Mouse (Mus musculus) limb, embryonic 15.5 days (tissue): ENCODE data around the gene Ap5b1. TPM values are rescaled to one million over a fixed set of nuclear protein-coding genes. Genes with fewer than 3 reads are reported as not detected.

Experiments
- ATAC-seq: fragments of 200-750 bp; cut with Nextera tagmentation; 2 replicates; pipeline ENCODE4 v1.8.0; 2017; ENCODE audit warnings: low read depth, moderate TSS enrichment; ENCODE audit not compliant: insufficient number of reproducible peaks, low FRiP score, low TSS enrichment
- H3K27ac ChIP-seq: fragments of 300-500 bp; sonication (generic); 2 replicates; pipeline ENCODE4 v1.5.1; 2015; ENCODE audit warnings: moderate library complexity, mild to moderate bottlenecking, inconsistent platforms
- H3K27me3 ChIP-seq: fragments of 300-500 bp; sonication (generic); 2 replicates; pipeline ENCODE4 v1.6.1; 2015; ENCODE audit warnings: inconsistent platforms
- H3K36me3 ChIP-seq: fragments of 300-500 bp; sonication (generic); 2 replicates; pipeline ENCODE4 v1.6.1; 2015; ENCODE audit warnings: inconsistent platforms
- H3K4me1 ChIP-seq: fragments of 300-500 bp; sonication (generic); 2 replicates; pipeline ENCODE4 v1.6.1; 2015; ENCODE audit warnings: inconsistent platforms
- H3K4me2 ChIP-seq: fragments of 300-500 bp; sonication (generic); 2 replicates; pipeline ENCODE4 v1.6.1; 2015; ENCODE audit warnings: mild to moderate bottlenecking, inconsistent platforms
- H3K4me3 ChIP-seq: fragments of 300-500 bp; sonication (generic); 2 replicates; pipeline ENCODE4 v1.5.1; 2015; ENCODE audit warnings: mild to moderate bottlenecking, inconsistent platforms
- H3K9ac ChIP-seq: fragments of 300-500 bp; sonication (generic); 2 replicates; pipeline ENCODE4 v1.6.1; 2015; ENCODE audit warnings: inconsistent platforms
- H3K9me3 ChIP-seq: fragments of 300-500 bp; sonication (generic); 2 replicates; pipeline ENCODE4 v1.6.1; 2016; ENCODE audit warnings: inconsistent platforms
- WGBS: fragments of 180-500 bp; shearing (Covaris S2); methylation state at CpG from one replicate; pipeline ENCODE4 v1.1.7; 2015; 5-methylcytosine and 5-hydroxymethylcytosine counted together
- polyA plus RNA-seq: library from polyadenylated mRNA; unstranded; fragments of >200 nt; fragmentation: Nextera tagmentation; extraction: Ambion mirVana; gene quantifications from 2 replicates; pipeline ENCODE4 v1.2.1, GENCODE M21; 2015

Ap5b1 gene
- polyA plus RNA-seq, 1 experiment from 2014 or later, result 4.4 TPM

GRCm38 (mm10) chr19:5554212-5554611, 13.6 kb upstream of the Ap5b1 start:
- H3K27me3 ChIP-seq, result peaks cover 47% of the 10 kb centered on the region
- WGBS, result 60% methylated on average over 14 of the region's 14 CpGs
- H3K9me3 ChIP-seq, result no peaks in the 10 kb centered on the region

GRCm38 (mm10) chr19:5558169-5558568, 9.7 kb upstream of the Ap5b1 start:
- no peak for ATAC-seq
- Histone ChIP-seq H3K27ac (no peak overlapping the region), H3K4me3 (peak overlapping the region; percentile 43), H3K36me3 (no peaks in the 10 kb centered on the region), H3K9me3 (no peaks in the 10 kb centered on the region), H3K4me1 (peaks cover 26% of the 10 kb centered on the region), H3K9ac (no peak overlapping the region), H3K27me3 (peaks cover 86% of the 10 kb centered on the region), H3K4me2 (peak overlapping the region; percentile 19; the same call in 1 of the 2 replicates)
- WGBS, result 49% methylated on average over 7 of the region's 7 CpGs

More at GRCm38 (mm10) chr19:5554212-5554611, 13.6 kb upstream of the Ap5b1 start:
- ATAC-seq, result 0 out of 2 replicates have a peak, but pooled peaks have one; percentile 25
- no peak overlapping the region for H3K27ac ChIP-seq
- peaks cover 4% of the 10 kb centered on the region; the same call in 1 of the 2 replicates for H3K4me1 ChIP-seq
- H3K4me2 ChIP-seq, result no peak overlapping the region
- H3K9ac ChIP-seq, result no peak overlapping the region
- peaks cover 2% of the 10 kb centered on the region; the same call in 1 of the 2 replicates for H3K36me3 ChIP-seq
- no peak overlapping the region for H3K4me3 ChIP-seq

- H3K4me1 ChIP-seq, result peaks cover 26% of the 10 kb centered on the region
- H3K4me3 ChIP-seq, result peak overlapping the region; percentile 43
- H3K4me2 ChIP-seq, result peak overlapping the region; percentile 70; the same call in 1 of the 2 replicates
- no peak for ATAC-seq
- no peak overlapping the region for H3K9ac ChIP-seq
- H3K27ac ChIP-seq, result no peak overlapping the region
- H3K9me3 ChIP-seq, result no peaks in the 10 kb centered on the region
- peaks cover 90% of the 10 kb centered on the region for H3K27me3 ChIP-seq
- 49% methylated on average over 8 of the region's 8 CpGs for WGBS
- H3K36me3 ChIP-seq, result no peaks in the 10 kb centered on the region
Observed at GRCm38 (mm10) chr19:5558770-5559169, 9.1 kb upstream of the Ap5b1 start.

GRCm38 (mm10) chr19:5559229-5559628, 8.6 kb upstream of the Ap5b1 start:
- Histone ChIP-seq H3K36me3 (no peaks in the 10 kb centered on the region), H3K9me3 (no peaks in the 10 kb centered on the region), H3K4me3 (peak overlapping the region; percentile 43), H3K9ac (no peak overlapping the region), H3K27me3 (peaks cover 92% of the 10 kb centered on the region), H3K4me2 (peak overlapping the region; percentile 70; the same call in 1 of the 2 replicates), H3K27ac (no peak overlapping the region), H3K4me1 (peaks cover 24% of the 10 kb centered on the region)
- no peak for ATAC-seq
- WGBS, result 21% methylated on average over 8 of the region's 8 CpGs

- Histone ChIP-seq H3K9ac (peak overlapping the region; percentile 39), H3K27ac (peak overlapping the region; percentile 39), H3K9me3 (no peaks in the 10 kb centered on the region), H3K36me3 (no peaks in the 10 kb centered on the region), H3K4me1 (peaks cover 24% of the 10 kb centered on the region), H3K4me3 (peak overlapping the region; percentile 43), H3K27me3 (peaks cover 98% of the 10 kb centered on the region), H3K4me2 (peak overlapping the region; percentile 70)
- ATAC-seq, result 0 out of 2 replicates have a peak, but pooled peaks have one; percentile 8
- 1% methylated on average over 69 of the region's 69 CpGs for WGBS
Observed at GRCm38 (mm10) chr19:5559631-5560456, 8.0 kb upstream of the Ap5b1 start.

GRCm38 (mm10) chr19:5560457-5561041, 7.3 kb upstream of the Ap5b1 start, which contains the start of gene Ovol1:
TSS of gene Ovol1 (minus strand) at chr19:5560646.
- Histone ChIP-seq H3K36me3 (no peaks in the 10 kb centered on the region), H3K4me2 (peak within 1 kb of the TSS; percentile 70), H3K9me3 (no peaks in the 10 kb centered on the region), H3K9ac (peak within 1 kb of the TSS; percentile 39), H3K27ac (peak within 1 kb of the TSS; percentile 39), H3K4me3 (peak within 1 kb of the TSS; percentile 43), H3K27me3 (peaks cover 92% of the 10 kb centered on the region), H3K4me1 (peaks cover 24% of the 10 kb centered on the region)
- ATAC-seq, result peak; percentile 36; the same call in 1 of the 2 replicates
- under 1% methylated on average over 57 of the region's 57 CpGs for WGBS

GRCm38 (mm10) chr19:5561252-5561790, 6.5 kb upstream of the Ap5b1 start:
- peaks cover 24% of the 10 kb centered on the region for H3K4me1 ChIP-seq
- WGBS, result 14% methylated on average over 10 of the region's 10 CpGs
- ATAC-seq, result no peak
- H3K27ac ChIP-seq, result no peak overlapping the region; the same call in 1 of the 2 replicates
- peak overlapping the region; percentile 70 for H3K4me2 ChIP-seq
- peak overlapping the region; percentile 43 for H3K4me3 ChIP-seq
- no peaks in the 10 kb centered on the region for H3K9me3 ChIP-seq
- peaks cover 89% of the 10 kb centered on the region for H3K27me3 ChIP-seq
- H3K9ac ChIP-seq, result no peak overlapping the region
- H3K36me3 ChIP-seq, result no peaks in the 10 kb centered on the region

- WGBS, result 51% methylated on average over 3 of the region's 3 CpGs
- Histone ChIP-seq H3K27ac (no peak overlapping the region), H3K9me3 (no peaks in the 10 kb centered on the region), H3K4me3 (no peak overlapping the region), H3K4me1 (peaks cover 27% of the 10 kb centered on the region), H3K27me3 (peaks cover 88% of the 10 kb centered on the region), H3K4me2 (no peak overlapping the region), H3K9ac (no peak overlapping the region), H3K36me3 (no peaks in the 10 kb centered on the region)
- no peak for ATAC-seq
Observed at GRCm38 (mm10) chr19:5561886-5562285, 5.9 kb upstream of the Ap5b1 start.

- Histone ChIP-seq H3K9ac (no peak overlapping the region), H3K4me3 (no peak overlapping the region)
- 89% methylated on average over 10 of the region's 10 CpGs for WGBS
Observed at GRCm38 (mm10) chr19:5562776-5563175, 5.0 kb upstream of the Ap5b1 start.

GRCm38 (mm10) chr19:5566316-5566715, 1.5 kb upstream of the Ap5b1 start:
- Histone ChIP-seq H3K27me3 (peaks cover 47% of the 10 kb centered on the region), H3K27ac (no peak overlapping the region), H3K9ac (no peak overlapping the region)

More at GRCm38 (mm10) chr19:5562776-5563175, 5.0 kb upstream of the Ap5b1 start:
- Histone ChIP-seq H3K36me3 (no peaks in the 10 kb centered on the region), H3K4me1 (peaks cover 32% of the 10 kb centered on the region), H3K27me3 (peaks cover 79% of the 10 kb centered on the region), H3K27ac (no peak overlapping the region), H3K9me3 (no peaks in the 10 kb centered on the region), H3K4me2 (no peak overlapping the region)
- no peak for ATAC-seq

GRCm38 (mm10) chr19:5567180-5567533, 668 bp upstream of the Ap5b1 start:
- Histone ChIP-seq H3K9ac (peak overlapping the region; percentile 53), H3K36me3 (peaks cover 14% of the 10 kb centered on the region), H3K4me2 (peak overlapping the region; percentile 98), H3K4me3 (peak overlapping the region; percentile 76), H3K4me1 (peaks cover 21% of the 10 kb centered on the region), H3K27ac (peak overlapping the region; percentile 85), H3K27me3 (peaks cover 39% of the 10 kb centered on the region), H3K9me3 (no peaks in the 10 kb centered on the region)
- ATAC-seq, result peak; percentile 26
- WGBS, result 2% methylated on average over 25 of the region's 26 CpGs

More at GRCm38 (mm10) chr19:5566316-5566715, 1.5 kb upstream of the Ap5b1 start:
- peaks cover 22% of the 10 kb centered on the region for H3K4me1 ChIP-seq
- peaks cover 14% of the 10 kb centered on the region for H3K36me3 ChIP-seq
- H3K9me3 ChIP-seq, result no peaks in the 10 kb centered on the region
- WGBS, result 49% methylated on average over 5 of the region's 5 CpGs
- H3K4me2 ChIP-seq, result no peak overlapping the region
- ATAC-seq, result no peak
- H3K4me3 ChIP-seq, result peak overlapping the region; percentile 76; the same call in 1 of the 2 replicates
